Mouse (Mus musculus) hindbrain, embryonic 12.5 days (tissue): ENCODE data around the gene Anp32e. TPM values are rescaled to one million over a fixed set of nuclear protein-coding genes. Genes with fewer than 3 reads are reported as not detected.

Experiments
- ATAC-seq: fragments of 200-750 bp; cut with Nextera tagmentation; 2 replicates; pipeline ENCODE4 v1.8.0; 2017; ENCODE audit warnings: moderate TSS enrichment; ENCODE audit not compliant: low FRiP score
- H3K27ac ChIP-seq: fragments of 300-500 bp; sonication (generic); 2 replicates; pipeline ENCODE4 v1.5.1; 2016; ENCODE audit warnings: mild to moderate bottlenecking
- H3K27me3 ChIP-seq: fragments of 300-500 bp; sonication (generic); 2 replicates; pipeline ENCODE4 v1.6.1; 2016; ENCODE audit warnings: mild to moderate bottlenecking
- H3K36me3 ChIP-seq: fragments of 300-500 bp; sonication (generic); 2 replicates; pipeline ENCODE4 v1.6.1; 2016; ENCODE audit warnings: mild to moderate bottlenecking
- H3K4me1 ChIP-seq: fragments of 300-500 bp; sonication (generic); 2 replicates; pipeline ENCODE4 v1.6.1; 2016
- H3K4me2 ChIP-seq: fragments of 300-500 bp; sonication (generic); replicated peaks from 2 replicates; pipeline ENCODE4 v1.6.1; 2016; ENCODE audit warnings: mild to moderate bottlenecking
- H3K4me3 ChIP-seq: fragments of 300-500 bp; sonication (generic); 2 replicates; pipeline ENCODE4 v1.5.1; 2016; ENCODE audit warnings: mild to moderate bottlenecking
- H3K9ac ChIP-seq: fragments of 300-500 bp; sonication (generic); 2 replicates; pipeline ENCODE4 v1.6.1; 2016; ENCODE audit warnings: mild to moderate bottlenecking, moderate library complexity
- H3K9me3 ChIP-seq: fragments of 300-500 bp; sonication (generic); replicated peaks from 2 replicates; pipeline ENCODE4 v1.6.1; 2016; ENCODE audit warnings: mild to moderate bottlenecking
- WGBS: fragments of 180-500 bp; shearing (Covaris S2); methylation state at CpG from one replicate; pipeline ENCODE4 v1.1.7; 2016; 5-methylcytosine and 5-hydroxymethylcytosine counted together
- polyA plus RNA-seq: library from polyadenylated mRNA; unstranded; fragments of >200 nt; fragmentation: Nextera tagmentation; extraction: Ambion mirVana; gene quantifications from 2 replicates; pipeline ENCODE4 v1.2.1, GENCODE M21; 2016

Anp32e gene
- 265 and 297 TPM in 2 replicates for polyA plus RNA-seq

DNA sequence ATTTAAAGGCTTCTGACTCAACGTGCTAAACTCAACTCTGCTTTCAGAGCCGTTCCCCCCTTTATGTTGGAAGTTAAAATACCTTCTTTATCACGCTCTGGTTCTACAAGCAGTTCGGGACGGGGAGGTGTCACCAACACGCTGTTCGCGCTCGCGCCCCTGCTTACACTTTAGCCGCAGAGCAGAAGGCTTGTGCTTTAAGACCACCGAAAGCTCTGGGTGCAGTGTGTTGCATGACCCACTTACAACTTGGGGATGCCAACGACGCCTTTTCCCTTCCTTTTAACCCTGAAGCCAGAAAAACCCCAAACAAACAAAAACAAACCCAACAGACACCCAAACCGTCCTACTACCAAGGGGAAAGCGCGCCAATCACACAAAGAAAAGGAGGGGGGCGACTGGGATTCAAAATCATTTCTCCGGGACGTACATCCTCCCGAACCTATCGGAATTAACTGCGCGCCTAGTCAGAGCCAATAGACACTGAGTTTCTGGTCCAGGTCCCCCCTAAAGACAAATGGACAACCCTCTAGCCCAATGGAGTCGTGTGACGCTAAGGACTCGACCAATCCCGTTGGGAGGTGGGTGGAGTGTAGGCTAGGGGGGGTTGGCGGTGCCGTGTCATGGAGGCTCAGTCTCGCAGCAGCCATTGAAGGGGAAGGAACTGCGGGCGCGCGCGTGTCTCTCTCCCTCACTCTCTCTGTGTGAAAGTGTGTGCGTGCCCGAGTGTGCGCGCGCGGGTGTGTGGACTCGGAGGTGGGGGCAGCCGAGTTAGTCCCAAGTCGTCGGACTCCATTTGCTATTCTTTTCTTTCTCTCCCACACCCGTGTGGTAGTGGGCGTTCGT, at the start of gene Anp32e:
Gene Anp32e, plus strand, starts transcription at position 589 of the 846 bp plus-strand sequence.
- Histone ChIP-seq H3K36me3 (peaks cover 10% of the 10 kb centered on the region), H3K9me3 (no peaks in the 10 kb centered on the region), H3K4me3 (peak within 1 kb of the TSS; percentile 93), H3K27me3 (no peaks in the 10 kb centered on the region), H3K9ac (peak within 1 kb of the TSS; percentile 97), H3K4me2 (peak within 1 kb of the TSS; percentile 70), H3K4me1 (peaks cover 13% of the 10 kb centered on the region), H3K27ac (peak within 1 kb of the TSS; percentile 89)
- ATAC-seq = peak; percentile 100
- WGBS = under 1% methylated on average over 49 of the region's 49 CpGs

DNA sequence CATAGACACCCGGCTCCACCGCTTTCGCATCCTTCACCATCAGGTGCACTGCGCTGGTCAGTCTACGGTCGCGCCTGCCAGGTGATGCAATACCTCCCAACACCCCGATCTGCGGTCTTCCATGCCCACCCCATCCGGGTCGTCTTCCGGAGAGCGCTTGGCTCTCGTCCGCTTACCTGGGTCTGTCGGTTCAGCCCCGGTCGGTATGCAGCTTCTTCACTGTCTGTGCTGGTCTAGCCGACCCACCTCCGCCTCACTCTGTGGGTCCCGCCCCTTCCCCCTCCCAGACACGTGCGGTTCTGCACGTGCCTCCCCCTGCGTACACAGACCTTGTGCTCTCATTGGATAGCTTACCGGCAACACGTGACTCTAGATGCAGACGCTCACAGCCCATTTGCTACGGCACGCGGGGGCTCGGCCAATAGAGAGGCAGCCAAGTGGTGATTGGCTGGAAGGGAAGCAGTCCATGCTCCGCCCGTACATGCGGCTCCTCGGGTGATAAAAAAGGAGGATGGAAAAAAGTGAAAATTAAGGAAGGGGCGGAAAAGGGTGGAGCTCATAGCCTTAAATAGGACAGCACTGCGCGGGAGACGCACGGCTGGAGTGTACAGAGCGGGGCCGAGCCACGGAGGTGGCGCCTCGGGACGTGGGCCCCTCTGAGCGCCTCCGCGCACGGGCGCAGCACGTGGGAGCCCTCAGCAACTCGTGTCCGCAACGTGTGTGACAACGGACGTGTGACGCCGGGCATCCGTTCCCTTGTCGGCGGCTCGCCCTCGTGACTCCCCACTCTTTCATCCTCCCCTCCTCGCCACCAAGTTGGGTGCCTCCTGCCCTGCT, 46.8 kb upstream of the Anp32e start, which contains the start of gene Ciart:
Gene Ciart, minus strand, starts transcription at position 273 of the 837 bp plus-strand sequence.
- Histone ChIP-seq H3K4me2 (peak within 1 kb of the TSS; percentile 95), H3K4me1 (peaks cover 14% of the 10 kb centered on the region), H3K36me3 (no peaks in the 10 kb centered on the region), H3K9ac (peak within 1 kb of the TSS; percentile 48), H3K27ac (no peak within 1 kb of the TSS), H3K27me3 (no peaks in the 10 kb centered on the region), H3K4me3 (peak within 1 kb of the TSS; percentile 57), H3K9me3 (no peaks in the 10 kb centered on the region)
- ATAC-seq = peak; percentile 99
- WGBS = under 1% methylated on average over 66 of the region's 66 CpGs

DNA sequence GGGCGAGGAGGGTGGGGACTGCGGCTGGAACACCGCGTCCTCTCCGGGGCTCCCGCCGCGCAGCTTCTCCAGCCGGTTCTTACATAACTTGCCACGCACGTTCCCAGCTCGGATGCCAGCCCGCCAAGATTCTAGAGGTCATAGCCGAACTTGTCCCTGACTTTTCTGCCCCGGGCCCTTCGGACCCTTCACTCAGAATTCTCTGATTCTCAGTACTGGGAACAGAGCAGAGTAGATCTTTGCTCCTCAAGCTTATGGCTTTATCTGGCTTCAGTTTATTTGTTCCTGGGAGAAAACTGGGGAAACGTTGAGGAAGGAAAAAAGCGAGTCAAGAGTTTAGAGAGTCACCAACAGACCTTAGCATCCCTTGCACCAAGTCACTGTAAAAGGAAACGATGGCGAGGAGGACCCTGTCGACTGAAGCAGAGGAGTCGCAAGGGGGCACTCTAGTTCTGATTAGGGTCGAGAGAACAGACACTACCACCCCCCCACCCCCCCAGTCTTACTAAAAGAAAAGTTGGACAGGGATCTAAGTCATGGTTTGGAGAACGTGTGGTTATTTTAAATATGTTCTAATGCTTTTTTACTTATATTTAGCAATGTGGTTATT, 46.1 kb upstream of the Anp32e start:
- peak overlapping the region; percentile 95 for H3K4me2 ChIP-seq
- no peaks in the 10 kb centered on the region for H3K36me3 ChIP-seq
- H3K4me3 ChIP-seq = peak overlapping the region; percentile 57
- H3K9me3 ChIP-seq = no peaks in the 10 kb centered on the region
- H3K9ac ChIP-seq = peak overlapping the region; percentile 44; the same call in 1 of the 2 replicates
- peaks cover 14% of the 10 kb centered on the region for H3K4me1 ChIP-seq
- H3K27me3 ChIP-seq = no peaks in the 10 kb centered on the region
- WGBS = 3% methylated on average over 24 of the region's 24 CpGs
- ATAC-seq = no peak
- no peak overlapping the region for H3K27ac ChIP-seq

DNA sequence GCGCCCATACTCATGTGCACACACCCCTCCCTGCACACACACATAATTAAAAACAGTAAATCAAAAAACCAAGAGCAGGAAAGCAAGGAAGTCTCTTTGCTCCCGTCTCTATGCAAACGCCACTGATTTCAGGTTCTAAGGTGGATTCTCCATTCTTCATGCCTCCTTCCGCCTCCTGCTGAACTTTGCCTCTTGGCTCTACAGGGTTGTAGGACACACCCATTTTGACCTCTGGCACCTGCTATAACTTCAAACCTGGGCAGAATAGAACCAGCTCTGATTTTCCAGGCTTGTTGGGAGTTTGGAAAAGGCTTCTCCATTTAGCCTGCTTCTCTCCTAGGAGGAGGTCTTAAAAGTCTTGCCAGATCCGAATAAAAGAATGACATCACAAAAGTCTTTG, 44.6 kb upstream of the Anp32e start:
- Histone ChIP-seq H3K9me3 (no peaks in the 10 kb centered on the region), H3K27me3 (no peaks in the 10 kb centered on the region), H3K4me2 (no peak overlapping the region), H3K36me3 (no peaks in the 10 kb centered on the region), H3K4me3 (no peak overlapping the region), H3K4me1 (peaks cover 14% of the 10 kb centered on the region), H3K27ac (no peak overlapping the region), H3K9ac (no peak overlapping the region)
- WGBS = 86% methylated on average over 5 of the region's 5 CpGs
- ATAC-seq = no peak

DNA sequence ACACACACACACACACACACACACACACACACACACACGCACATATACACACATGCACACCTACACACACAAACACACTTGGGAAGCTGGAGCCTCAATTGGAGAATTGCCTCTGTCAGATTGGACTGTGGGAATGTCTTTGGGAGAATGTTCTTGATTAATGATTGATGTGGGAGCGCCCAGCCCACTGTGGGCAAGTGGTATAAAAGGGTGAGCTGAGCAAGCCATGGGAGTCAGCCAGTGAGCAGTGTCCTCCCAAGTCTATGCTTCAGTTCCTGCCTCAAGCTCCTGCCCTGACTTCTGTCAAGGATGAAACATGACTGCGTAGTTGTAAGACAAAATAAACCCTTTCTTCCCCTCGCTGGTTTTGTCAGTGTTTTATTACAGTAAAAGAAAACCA, 41.5 kb upstream of the Anp32e start:
- Histone ChIP-seq H3K4me3 (no peak overlapping the region), H3K27me3 (peaks cover 5% of the 10 kb centered on the region; the same call in 1 of the 2 replicates), H3K9ac (no peak overlapping the region), H3K4me1 (peaks cover 17% of the 10 kb centered on the region), H3K4me2 (no peak overlapping the region), H3K27ac (no peak overlapping the region), H3K36me3 (no peaks in the 10 kb centered on the region), H3K9me3 (no peaks in the 10 kb centered on the region)
- no peak for ATAC-seq
- 82% methylated on average over 4 of the region's 4 CpGs for WGBS

DNA sequence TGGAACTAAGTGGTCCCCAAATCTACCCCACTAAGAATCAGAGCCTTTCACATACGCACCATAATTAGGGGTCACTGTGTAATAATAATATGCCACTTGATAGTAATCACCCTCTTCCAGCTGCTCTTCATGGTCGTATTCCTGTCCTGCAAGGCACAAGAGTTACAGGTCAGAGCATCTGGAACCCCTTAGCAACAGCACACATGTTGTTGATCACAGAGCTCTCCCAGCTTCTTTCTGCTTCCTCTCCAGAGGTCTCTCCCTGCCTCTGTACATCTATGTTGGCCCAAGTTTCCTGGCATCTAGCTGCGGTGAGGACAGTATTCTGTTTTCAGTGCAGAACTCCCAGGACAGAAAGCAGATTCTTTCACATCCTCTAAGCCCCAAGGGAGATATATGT, 39.4 kb upstream of the Anp32e start:
- no peak overlapping the region for H3K9ac ChIP-seq
- 69% methylated on average over 3 of the region's 3 CpGs for WGBS
- ATAC-seq = no peak

DNA sequence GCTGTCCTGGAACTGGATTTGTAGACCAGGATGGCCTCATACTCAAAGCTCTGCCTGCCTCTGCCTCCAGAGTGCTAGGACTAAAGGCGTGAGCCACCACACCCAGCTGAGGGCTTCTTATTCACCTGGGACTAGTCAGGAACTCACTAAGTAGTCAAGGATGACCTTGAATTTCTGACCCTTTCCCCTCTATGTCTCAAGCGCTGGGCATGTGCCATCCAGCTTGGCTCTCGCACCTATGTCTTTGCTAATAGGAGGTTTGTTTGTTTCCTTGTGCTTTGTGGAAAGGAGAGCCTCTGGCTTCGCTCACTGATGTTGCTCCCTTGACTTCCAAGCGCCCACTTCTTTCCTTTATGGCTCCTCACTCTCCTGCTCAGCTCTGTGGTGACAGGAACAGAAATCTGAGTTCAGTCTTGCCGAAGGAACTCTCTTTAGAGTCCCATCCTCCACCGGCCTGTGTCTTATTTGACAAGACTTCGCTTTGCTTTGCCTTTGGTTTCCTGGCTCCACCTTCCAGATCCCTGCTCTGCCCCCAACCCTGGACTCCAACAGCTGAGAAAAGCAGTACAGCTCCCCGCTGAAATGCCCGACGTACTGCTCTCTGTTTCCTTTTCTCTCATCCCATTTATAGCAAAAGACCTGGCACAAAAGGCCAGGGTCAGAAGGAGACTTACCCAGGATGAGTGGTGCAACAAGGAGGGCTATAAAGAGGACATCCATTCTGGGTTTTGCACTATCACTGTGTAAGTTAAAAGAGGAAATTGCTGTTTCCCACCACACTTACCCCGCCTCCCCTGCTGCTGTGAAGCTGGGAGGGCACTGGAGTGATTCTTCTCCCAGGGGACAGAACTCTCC, 37.6 kb upstream of the Anp32e start, which contains the start of gene BC028528:
Gene BC028528, minus strand, starts transcription at position 795 of the 855 bp plus-strand sequence.
- Histone ChIP-seq H3K27me3 (peaks cover 5% of the 10 kb centered on the region; the same call in 1 of the 2 replicates), H3K4me2 (peak within 1 kb of the TSS; percentile 57), H3K27ac (peak within 1 kb of the TSS; percentile 19; the same call in 1 of the 2 replicates), H3K9me3 (no peaks in the 10 kb centered on the region), H3K4me1 (peaks cover 28% of the 10 kb centered on the region), H3K36me3 (no peaks in the 10 kb centered on the region; the same call in 1 of the 2 replicates), H3K9ac (peak within 1 kb of the TSS; percentile 35; the same call in 1 of the 2 replicates), H3K4me3 (0 out of 2 replicates have a peak within 1 kb of the TSS, but pooled peaks have one; percentile 3)
- 25% methylated on average over 12 of the region's 12 CpGs for WGBS
- no peak for ATAC-seq

More for the DNA sequence above, 39.4 kb upstream of the Anp32e start:
- no peaks in the 10 kb centered on the region for H3K9me3 ChIP-seq
- no peaks in the 10 kb centered on the region for H3K36me3 ChIP-seq
- H3K4me2 ChIP-seq = no peak overlapping the region
- H3K27ac ChIP-seq = no peak overlapping the region
- peaks cover 5% of the 10 kb centered on the region; the same call in 1 of the 2 replicates for H3K27me3 ChIP-seq
- peaks cover 19% of the 10 kb centered on the region for H3K4me1 ChIP-seq
- H3K4me3 ChIP-seq = no peak overlapping the region

DNA sequence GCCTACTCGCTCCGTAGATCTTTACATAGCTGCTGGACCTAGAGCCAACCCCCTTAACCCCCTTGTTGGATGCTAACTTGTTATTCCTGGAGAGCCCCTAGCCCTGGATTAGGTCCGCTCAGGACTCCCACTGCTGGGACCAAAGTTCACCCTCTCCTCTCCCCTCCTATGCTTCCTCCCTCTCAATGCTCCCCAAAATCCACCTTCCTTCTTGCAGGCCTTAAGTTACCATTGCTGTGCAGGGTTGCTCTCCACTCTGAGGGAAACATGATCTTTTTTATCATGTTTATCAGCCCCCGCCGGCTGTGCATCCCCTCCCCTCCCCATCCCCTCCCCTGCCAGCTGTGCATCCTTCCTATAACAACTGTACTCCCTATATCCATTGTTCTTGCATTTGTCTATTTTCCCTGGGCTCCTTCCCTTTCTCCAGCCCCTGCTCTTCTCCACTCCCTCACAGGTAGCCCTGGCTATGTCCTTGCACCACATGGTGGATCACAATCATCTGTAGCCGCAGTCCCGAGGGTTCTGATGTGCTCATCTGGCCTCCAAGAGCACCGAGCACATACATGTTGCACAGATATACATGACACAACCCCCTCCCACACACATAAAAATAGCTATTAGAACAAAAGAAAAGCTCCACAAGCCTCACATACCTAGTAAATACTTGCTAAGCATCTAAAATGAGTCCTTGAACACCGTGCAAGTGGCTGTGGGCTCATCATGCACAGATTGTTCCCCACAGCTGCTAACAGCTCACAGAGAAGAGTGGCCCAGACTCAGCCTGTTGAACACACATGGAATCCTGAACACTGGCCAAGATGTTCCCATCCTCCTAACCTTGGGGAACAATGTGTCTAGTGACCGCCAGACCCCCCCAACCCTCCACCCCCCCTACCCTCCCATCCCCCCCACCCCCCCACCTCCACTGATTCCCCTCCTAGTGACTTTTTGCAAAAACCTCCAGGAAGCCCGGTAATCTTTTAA, 36.7 kb upstream of the Anp32e start:
- Histone ChIP-seq H3K4me1 (peaks cover 28% of the 10 kb centered on the region), H3K27me3 (peaks cover 5% of the 10 kb centered on the region; the same call in 1 of the 2 replicates), H3K27ac (peak overlapping the region; percentile 18; the same call in 1 of the 2 replicates), H3K9me3 (no peaks in the 10 kb centered on the region), H3K36me3 (no peaks in the 10 kb centered on the region; the same call in 1 of the 2 replicates), H3K4me2 (peak overlapping the region; percentile 57), H3K9ac (peak overlapping the region; percentile 35; the same call in 1 of the 2 replicates), H3K4me3 (0 out of 2 replicates have a peak overlapping the region, but pooled peaks have one; percentile 3)
- 33% methylated on average over 11 of the region's 11 CpGs for WGBS
- no peak for ATAC-seq

DNA sequence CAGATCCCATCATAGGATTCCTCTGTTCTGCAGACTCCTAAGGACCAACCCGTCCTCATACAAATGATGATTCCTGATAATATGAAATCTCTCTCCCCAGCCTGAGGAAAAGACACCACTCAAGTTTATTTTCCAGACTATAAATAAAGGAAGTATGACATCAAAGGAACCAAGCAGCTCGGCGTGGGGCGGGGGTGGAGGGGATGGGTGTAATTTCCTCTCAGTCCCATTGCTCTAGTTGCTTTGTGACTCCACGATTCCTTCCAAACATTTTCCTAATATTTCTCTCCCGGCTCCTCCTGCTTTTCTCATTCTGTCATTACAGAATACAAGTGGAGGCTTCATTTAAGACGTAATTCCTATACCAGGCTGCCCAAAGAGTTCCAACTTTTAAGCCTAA, 35.9 kb upstream of the Anp32e start:
- H3K4me1 ChIP-seq = peaks cover 28% of the 10 kb centered on the region
- peak overlapping the region; percentile 57 for H3K4me2 ChIP-seq
- peak overlapping the region; percentile 48 for H3K9ac ChIP-seq
- peaks cover 5% of the 10 kb centered on the region; the same call in 1 of the 2 replicates for H3K27me3 ChIP-seq
- peaks cover 3% of the 10 kb centered on the region for H3K36me3 ChIP-seq
- peak; percentile 7; the same call in 1 of the 2 replicates for ATAC-seq
- WGBS = 33% methylated on average over 7 of the region's 7 CpGs
- peak overlapping the region; percentile 70 for H3K4me3 ChIP-seq
- no peaks in the 10 kb centered on the region for H3K9me3 ChIP-seq
- H3K27ac ChIP-seq = peak overlapping the region; percentile 57
